Mouse (Mus musculus) thymus, adult 2 months (tissue): ENCODE measurements around the gene Prss58. TPM values are rescaled to one million over a fixed set of nuclear protein-coding genes. Genes with fewer than 3 reads are reported as not detected.

Experiments used
- DNase-seq: peaks from one replicate; pipeline ENCODE4 v3.0.0; 2021
- H3K27ac ChIP-seq: fragments of 200-500 bp; 2 replicates; pipeline ENCODE4 v1.5.1; 2012; ENCODE audit warnings: low read length, control low read depth; ENCODE audit not compliant: control insufficient read depth, insufficient read depth
- H3K27me3 ChIP-seq: fragments of 200-500 bp; 2 replicates; pipeline ENCODE4 v1.6.1; 2012; ENCODE audit warnings: mild to moderate bottlenecking, low read length, moderate library complexity, mixed read lengths; ENCODE audit not compliant: control insufficient read depth, insufficient read depth
- H3K36me3 ChIP-seq: fragments of 200-500 bp; 2 replicates; pipeline ENCODE4 v1.6.1; 2012; ENCODE audit warnings: mild to moderate bottlenecking, low read length, moderate library complexity; ENCODE audit not compliant: control insufficient read depth, insufficient read depth
- H3K4me1 ChIP-seq: fragments of 200-500 bp; replicated peaks from 2 replicates; pipeline ENCODE4 v1.6.1; 2012; ENCODE audit warnings: low read length; ENCODE audit not compliant: control insufficient read depth, insufficient read depth
- H3K4me3 ChIP-seq: fragments of 200-500 bp; 2 replicates; pipeline ENCODE4 v1.5.1; 2012; ENCODE audit warnings: mild to moderate bottlenecking, low read length, control low read depth, moderate library complexity; ENCODE audit not compliant: control insufficient read depth, insufficient read depth
- CTCF ChIP-seq: fragments of 200-500 bp; IDR thresholded peaks from 2 replicates; pipeline ENCODE4 v1.5.1; 2012; ENCODE audit warnings: mild to moderate bottlenecking, control low read depth, low read length, moderate library complexity, borderline replicate concordance; ENCODE audit not compliant: control insufficient read depth, poor library complexity, insufficient read depth; ENCODE audit errors: extremely low read depth
- POLR2A ChIP-seq: fragments of 200-500 bp; IDR thresholded peaks from 2 replicates; pipeline ENCODE4 v1.6.1; 2012; ENCODE audit warnings: mild to moderate bottlenecking, low read length, control low read depth, moderate library complexity; ENCODE audit not compliant: control insufficient read depth, poor library complexity, insufficient read depth; ENCODE audit errors: extremely low read depth
- WGBS: fragments of 180-500 bp; shearing (Covaris S2); methylation state at CpG from one replicate; pipeline ENCODE4 v1.1.7; 2018; 5-methylcytosine and 5-hydroxymethylcytosine counted together
- polyA plus RNA-seq: library from polyadenylated mRNA; depleted of rRNA; stranded (reverse); fragments of >200 nt; gene quantifications from 2 replicates; pipeline ENCODE4 v1.2.3, GENCODE M21; 2012; rRNA removed

Gene Prss58
- not detected in 2 replicates for polyA plus RNA-seq

DNA sequence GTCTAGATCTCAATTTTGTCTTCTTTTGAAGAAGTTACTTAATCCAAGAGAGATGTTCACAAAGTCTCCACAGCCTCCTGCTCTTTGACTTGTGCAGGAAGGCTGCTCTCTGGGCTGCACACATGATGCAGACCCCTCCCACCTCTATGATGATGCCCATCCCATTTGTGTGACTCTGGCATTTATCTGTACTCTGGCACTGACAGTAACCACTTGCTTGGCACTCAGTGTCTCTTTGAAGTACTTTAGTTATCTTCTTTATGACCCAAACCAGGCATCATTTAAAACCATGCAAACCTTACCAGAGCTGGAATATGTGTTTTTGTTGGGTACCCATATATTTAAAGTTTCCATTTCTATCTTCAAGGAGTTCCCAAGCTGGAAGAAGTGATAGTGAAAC is at the start of gene Prss58:
Gene Prss58 (minus strand): TSS at position 101 of the 400 bp plus-strand sequence.
- H3K27me3 ChIP-seq, result no peaks in the 10 kb centered on the region
- H3K4me3 ChIP-seq, result no peak within 1 kb of the TSS
- H3K27ac ChIP-seq, result no peak within 1 kb of the TSS
- TF ChIP-seq POLR2A, result no peak
- no peak for TF ChIP-seq CTCF
- no peaks in the 10 kb centered on the region for H3K36me3 ChIP-seq
- DNase-seq, result no peak
- no peaks in the 10 kb centered on the region for H3K4me1 ChIP-seq

DNA sequence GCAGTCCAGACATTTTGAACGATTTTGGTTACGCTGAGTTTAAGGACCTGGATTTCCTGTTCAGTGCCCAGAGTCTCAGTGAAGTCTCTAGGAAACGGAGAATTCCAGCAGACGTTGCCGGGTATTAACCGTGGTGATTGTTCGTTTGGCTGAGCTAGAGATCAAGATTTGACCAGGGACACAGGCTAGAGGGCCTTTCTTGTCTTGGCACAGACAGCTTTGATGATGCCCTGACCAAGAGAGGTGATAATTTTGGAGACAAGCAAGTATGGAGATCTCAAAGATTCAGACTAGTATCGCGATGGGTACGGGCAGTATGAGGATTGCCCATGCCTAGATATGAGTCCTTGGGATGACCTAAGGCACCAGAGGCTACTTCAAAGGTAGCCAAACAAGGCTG is 40.3 kb upstream of the Prss58 start, which contains the start of gene 1700074P13Rik:
Gene 1700074P13Rik (minus strand): TSS at position 101 of the 400 bp plus-strand sequence.
- no peak for DNase-seq
- no peak for TF ChIP-seq POLR2A
- no peak for TF ChIP-seq CTCF
- Histone ChIP-seq H3K27me3 (no peaks in the 10 kb centered on the region), H3K27ac (no peak within 1 kb of the TSS), H3K4me3 (no peak within 1 kb of the TSS), H3K36me3 (no peaks in the 10 kb centered on the region), H3K4me1 (no peaks in the 10 kb centered on the region)
- WGBS, result 96% methylated on average over 10 of the region's 10 CpGs

DNA sequence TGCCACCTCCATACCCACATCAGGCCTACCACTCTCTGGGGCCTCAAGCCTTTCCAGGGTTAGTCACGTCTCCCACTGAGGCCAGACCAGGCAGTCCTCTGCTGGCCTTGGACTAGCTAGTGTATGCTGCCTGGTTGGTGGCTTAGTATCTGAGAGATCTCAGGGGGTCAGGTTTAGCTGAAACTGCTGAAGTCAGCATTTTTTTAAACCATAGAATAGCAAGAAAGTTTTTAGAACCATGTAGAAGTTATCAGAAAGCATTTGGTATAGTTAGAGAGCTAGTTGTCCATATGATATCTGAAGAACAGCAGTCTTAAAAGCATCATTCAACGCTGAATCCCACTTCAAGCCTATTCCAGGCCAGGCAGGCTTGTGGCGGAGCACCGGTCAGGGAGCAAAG is 19.8 kb upstream of the Prss58 start:
- Histone ChIP-seq H3K4me1 (no peaks in the 10 kb centered on the region), H3K36me3 (no peaks in the 10 kb centered on the region), H3K27me3 (no peaks in the 10 kb centered on the region), H3K4me3 (no peak overlapping the region), H3K27ac (no peak overlapping the region)
- TF ChIP-seq POLR2A (no peak), CTCF (no peak)
- 95% methylated on average over 4 of the region's 4 CpGs for WGBS
- DNase-seq, result no peak

GRCm38 (mm10) chr6:40894716-40895115 is 5.5 kb downstream of the Prss58 start:
- H3K4me3 ChIP-seq, result no peak overlapping the region
- no peak overlapping the region for H3K27ac ChIP-seq
- TF ChIP-seq POLR2A, result no peak
- TF ChIP-seq CTCF, result no peak
- 100% methylated on average over 1 of the region's 1 CpGs for WGBS
- H3K36me3 ChIP-seq, result no peaks in the 10 kb centered on the region
- peaks cover 10% of the 10 kb centered on the region for H3K4me1 ChIP-seq
- DNase-seq, result no peak
- H3K27me3 ChIP-seq, result no peaks in the 10 kb centered on the region

GRCm38 (mm10) chr6:40893577-40893976 is 6.6 kb downstream of the Prss58 start:
- no peaks in the 10 kb centered on the region for H3K36me3 ChIP-seq
- no peak overlapping the region for H3K4me3 ChIP-seq
- WGBS, result 31% methylated on average over 7 of the region's 7 CpGs
- H3K27me3 ChIP-seq, result no peaks in the 10 kb centered on the region
- peak; percentile 65 for DNase-seq
- H3K27ac ChIP-seq, result no peak overlapping the region
- TF ChIP-seq CTCF, result no peak
- no peak for TF ChIP-seq POLR2A
- peaks cover 10% of the 10 kb centered on the region for H3K4me1 ChIP-seq

DNA sequence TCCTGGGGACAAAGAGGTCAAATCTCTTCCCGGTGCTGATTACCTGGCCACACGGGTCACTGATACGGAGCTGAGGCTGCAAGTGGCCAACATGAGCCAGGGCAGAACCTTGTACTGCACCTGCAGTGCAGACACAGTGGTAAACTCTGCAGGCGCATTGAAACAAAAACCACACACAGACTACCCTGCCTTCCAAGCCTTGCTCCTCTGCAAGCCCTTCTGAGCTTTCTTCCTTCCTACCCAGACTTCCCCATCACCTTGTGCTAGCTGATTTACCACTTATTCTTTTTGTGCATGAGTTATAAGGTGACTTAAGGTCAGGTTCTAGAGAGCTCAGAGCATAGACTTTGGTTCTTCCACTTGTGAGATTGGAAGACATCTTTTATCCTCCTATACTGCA is 8.4 kb downstream of the Prss58 start:
- Histone ChIP-seq H3K27ac (peak overlapping the region; percentile 77), H3K27me3 (no peaks in the 10 kb centered on the region), H3K4me3 (peak overlapping the region; percentile 22), H3K4me1 (peaks cover 10% of the 10 kb centered on the region), H3K36me3 (no peaks in the 10 kb centered on the region)
- 3% methylated on average over 4 of the region's 4 CpGs for WGBS
- DNase-seq, result no peak
- TF ChIP-seq POLR2A (no peak), CTCF (no peak)

DNA sequence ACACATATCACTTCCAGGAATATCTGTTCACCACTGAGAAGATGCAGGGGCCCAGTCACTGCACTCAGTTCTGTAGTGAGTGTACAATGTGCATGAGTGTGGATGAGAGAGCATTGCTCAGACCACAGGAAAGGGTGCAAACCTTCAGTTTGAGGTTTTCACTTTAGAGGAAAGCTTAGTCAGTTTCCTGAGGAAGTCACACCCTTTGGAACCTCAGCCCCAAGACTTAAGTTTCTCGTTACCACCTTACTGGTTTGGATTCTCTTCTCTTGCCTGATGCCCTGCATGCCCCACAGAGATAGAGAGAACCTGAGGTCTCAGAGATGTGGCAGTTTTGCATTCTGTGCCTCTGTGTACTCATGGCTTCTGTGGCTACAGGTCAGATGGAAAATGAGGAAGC is 9.2 kb downstream of the Prss58 start:
- Histone ChIP-seq H3K27ac (peak overlapping the region; percentile 77; the same call in 1 of the 2 replicates), H3K27me3 (no peaks in the 10 kb centered on the region), H3K4me1 (peaks cover 10% of the 10 kb centered on the region), H3K4me3 (no peak overlapping the region), H3K36me3 (no peaks in the 10 kb centered on the region)
- WGBS, result 2% methylated on average over 1 of the region's 1 CpGs
- peak; percentile 16 for DNase-seq
- no peak for TF ChIP-seq CTCF
- no peak for TF ChIP-seq POLR2A
